Mouse (Mus musculus) adrenal gland, adult 8-10 months (tissue): ENCODE results near the gene Nr1d1. TPM values are rescaled to one million over a fixed set of nuclear protein-coding genes. Genes with fewer than 3 reads are reported as not detected.
"Not testable (repeated sequence)": the region's sequence is repeated elsewhere in the genome, so short reads cannot be mapped to it uniquely, and the experiment has no call there.

ENCODE experiments used
- DNase-seq: peaks from one replicate; pipeline ENCODE4 v3.0.0; 2022
- total RNA-seq, 4 experiments: library from RNA; stranded (reverse); gene quantifications; 2 replicates each; pipeline ENCODE4 v1.2.4; 2022

Gene Nr1d1
- total RNA-seq, 4 experiments from 2014 or later = 140 to 286 (median 201) TPM

DNA sequence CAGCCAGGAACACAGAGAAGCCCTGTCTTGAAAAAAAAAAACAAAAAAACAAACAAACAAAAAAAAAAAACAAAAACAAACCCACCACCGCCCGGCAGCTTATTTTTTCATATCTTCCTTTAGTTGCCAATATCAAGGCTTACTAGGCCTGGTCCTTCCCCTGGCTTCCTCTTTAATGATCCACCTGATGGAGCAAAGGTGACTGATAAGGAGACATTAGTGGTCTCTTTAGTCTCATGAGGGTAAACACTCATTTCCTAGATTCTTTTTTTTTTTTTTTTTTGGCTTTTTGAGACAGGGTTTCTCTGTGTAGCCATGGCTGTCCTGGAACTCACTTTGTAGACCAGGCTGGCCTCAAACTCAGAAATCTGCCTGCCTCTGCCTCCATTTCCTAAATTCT lies 37.9 kb downstream of the Nr1d1 start:
- not testable (repeated sequence) for DNase-seq

DNA sequence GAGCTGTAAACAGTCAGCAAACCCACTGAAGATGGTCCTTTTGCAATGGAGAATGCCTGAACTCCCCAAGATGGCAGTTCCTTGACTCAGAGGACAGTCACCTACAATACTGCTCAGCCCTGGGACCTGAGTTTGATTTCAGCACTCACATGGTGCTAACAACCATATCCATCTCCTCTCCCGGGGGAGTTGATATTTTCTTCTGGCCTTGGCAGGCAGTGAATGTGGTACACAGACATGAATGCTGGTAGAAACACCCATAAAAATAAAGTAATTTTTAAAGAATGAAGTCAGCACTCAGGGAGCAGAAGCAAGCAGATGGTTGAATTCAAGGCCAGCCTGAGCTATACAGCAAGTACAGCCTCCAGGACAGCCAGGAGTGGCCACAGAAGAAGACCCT lies 39.0 kb downstream of the Nr1d1 start:
- no peak for DNase-seq

DNA sequence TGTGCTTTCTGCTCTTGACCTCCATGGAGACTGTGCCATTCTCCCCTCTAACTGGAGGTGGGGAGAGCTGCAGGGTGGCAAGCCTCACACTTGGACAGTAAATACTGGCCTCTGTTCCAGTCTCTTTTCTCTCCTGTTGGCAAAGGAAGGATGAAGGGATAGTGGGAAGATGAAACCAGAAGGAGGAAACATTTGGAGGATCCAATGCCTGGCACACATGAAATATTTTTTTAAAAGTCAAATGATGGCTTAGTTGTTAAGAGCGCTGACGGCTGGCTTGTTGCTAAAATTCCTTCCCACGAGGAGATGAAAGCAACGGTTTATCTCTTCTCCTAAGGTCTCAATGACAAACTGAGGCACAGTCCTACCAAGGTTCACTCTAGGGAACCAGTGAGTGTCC lies 40.0 kb downstream of the Nr1d1 start:
- no peak for DNase-seq

DNA sequence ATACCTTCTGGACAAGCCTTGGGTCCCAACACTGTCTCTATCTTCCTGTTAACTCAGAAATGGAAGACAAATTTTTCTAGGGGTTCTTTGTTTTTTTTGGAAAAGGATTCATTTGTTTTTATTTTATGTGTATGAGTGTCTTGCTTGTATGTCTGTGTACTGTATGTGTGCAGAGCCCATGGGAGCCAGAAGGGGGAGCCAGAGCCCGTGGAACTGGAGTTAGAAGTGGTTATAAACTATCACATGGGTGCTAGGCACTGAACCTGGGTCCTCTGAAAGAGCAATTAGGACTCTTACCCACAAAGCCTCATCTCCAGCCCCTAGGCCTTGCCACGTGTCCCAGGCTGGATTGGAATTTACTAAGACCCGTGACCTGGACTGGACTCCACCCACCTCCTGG lies 41.1 kb downstream of the Nr1d1 start:
- DNase-seq = no peak

DNA sequence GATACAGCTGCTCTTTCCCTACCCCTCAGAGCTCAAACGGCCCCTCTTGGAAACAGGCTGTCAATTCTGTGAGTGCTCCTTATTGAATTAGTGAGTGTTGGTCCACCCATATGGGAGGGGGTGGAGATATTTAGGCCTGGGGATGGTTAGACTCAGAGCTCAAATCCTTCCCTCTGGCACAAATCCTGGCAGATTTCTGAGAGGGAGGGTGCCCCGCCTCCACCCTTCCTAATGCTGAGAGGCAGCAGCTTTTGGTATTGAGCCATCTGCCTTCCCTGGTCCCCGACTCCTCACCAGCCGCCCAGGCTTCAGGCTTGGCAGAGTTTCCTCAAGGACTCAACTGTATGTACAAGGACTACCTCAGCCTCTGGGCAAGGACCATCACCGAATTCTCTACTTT lies 44.0 kb downstream of the Nr1d1 start:
- no peak for DNase-seq

DNA sequence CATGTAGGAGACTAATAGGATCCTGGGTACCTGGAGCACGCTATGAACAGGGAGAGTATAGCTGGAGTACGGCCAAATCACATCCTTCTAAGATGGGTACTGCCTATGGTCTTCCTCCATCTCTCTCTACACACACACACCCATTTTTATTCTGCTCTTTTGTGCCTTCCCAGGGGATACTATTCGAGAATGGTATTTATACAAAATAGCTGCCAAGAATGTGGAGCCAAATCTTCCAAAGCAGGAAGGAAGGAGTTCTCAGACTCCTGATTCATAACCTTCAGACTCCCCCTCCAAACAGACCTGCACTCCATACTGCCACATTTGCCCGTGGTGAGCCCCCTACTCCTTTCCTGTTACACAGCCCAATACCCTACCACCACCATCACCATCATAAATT lies 44.4 kb downstream of the Nr1d1 start:
- DNase-seq = no peak

DNA sequence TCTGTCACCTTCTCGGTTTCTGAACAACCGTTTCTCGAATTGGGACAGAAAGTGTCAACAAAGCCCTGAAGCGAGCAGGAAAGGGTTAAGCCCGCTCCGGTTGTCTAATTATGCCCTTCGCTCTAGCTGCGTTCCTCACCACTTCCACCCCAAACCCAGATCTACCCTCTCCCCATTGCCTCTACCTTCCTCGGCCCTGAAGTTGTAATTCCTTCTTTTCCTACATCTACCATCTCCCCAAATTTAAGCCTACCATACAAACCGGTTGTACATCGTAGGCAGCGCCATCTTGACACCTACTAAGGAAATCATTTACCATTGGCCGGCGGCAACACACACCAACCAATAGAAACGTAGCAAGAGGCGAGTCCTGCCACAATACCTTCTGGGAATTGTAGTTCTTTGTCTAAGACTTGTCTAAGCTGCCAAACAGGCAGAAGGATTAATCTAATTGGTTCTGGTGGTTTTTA lies 46.0 kb downstream of the Nr1d1 start, which contains the start of gene Med24:
Gene Med24 (minus strand): TSS at position 317 of the 470 bp plus-strand sequence.
- DNase-seq = peak; percentile 88

DNA sequence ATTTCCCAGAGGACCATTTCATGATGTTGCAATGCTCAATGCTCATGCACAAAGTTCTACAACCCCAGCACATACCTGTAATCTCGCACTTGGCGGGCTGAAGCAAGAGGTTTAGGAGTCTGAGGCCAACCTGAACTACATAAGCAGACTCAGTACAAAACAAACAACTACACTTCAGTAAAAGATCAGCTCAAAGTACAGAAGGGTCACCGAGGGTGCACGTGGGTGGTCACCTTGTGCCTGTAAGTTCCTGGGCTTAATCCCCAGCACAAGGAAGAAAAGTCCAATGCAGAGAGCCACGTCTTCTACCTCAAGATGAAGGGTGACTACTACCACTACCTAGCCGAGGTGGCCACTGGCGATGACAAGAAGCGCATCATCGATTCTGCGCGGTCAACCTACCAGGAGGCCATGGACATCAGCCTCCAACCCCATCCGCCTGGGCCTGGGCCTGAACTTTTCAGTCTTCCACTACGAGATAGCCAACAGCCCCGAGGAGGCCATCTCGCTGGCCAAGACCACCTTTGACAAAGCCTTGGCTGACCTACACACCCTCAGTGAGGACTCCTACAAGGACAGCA lies 49.1 kb downstream of the Nr1d1 start:
- DNase-seq = no peak

DNA sequence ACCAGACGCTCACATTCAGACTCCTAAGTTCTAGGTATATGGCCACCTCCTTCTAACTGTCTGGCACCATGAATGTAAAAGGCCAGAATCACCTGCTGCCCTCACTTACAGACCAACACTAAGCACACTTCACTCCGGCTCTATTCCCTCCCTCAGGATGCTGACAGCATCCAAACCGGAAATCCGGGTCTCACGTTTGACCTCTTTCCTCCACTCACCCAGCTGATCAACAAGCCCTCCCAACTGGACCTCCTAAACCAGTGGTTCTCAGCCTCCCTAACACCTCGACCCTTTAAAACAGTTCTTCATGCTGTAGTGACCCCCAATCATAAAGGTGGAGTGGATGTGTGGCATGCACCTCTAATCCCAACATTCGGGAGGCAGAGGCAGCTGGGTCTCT lies 52.0 kb downstream of the Nr1d1 start:
- no peak for DNase-seq

DNA sequence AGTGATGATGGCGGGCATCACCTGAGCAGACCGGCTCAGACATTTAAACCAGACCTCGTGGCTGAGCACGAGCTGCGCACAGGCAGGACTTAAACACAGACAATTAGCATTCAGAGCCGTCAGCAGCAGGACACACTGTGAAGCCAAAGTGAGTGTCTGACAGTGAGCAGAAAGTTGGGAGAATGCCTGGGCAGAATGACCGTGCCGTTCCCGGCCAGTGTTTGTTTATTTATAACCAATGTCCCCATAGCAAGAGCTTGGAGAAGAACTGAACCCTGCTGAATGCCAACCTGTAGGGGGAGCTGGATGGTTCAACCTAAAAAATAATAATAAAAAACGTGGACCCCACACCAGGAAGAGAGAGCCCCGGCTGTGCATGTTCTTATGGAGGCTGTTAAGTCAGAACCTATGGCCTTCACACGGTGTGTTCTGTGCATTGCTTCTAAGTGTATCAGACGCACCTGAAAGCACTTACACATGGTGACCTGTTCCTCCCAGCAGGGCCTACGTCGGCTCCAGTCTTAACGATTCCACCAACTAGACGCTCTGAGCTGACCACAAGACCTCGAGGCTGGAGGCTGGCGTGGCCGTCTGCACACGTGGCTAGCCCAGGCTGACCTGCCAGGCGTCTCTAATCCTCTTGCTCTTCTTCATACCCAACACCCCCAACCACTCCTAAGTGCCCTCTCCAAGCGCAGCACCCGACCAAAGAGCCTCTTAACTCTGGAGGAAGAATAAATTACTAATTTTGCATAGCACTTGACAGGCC lies 53.5 kb downstream of the Nr1d1 start:
- no peak for DNase-seq

DNA sequence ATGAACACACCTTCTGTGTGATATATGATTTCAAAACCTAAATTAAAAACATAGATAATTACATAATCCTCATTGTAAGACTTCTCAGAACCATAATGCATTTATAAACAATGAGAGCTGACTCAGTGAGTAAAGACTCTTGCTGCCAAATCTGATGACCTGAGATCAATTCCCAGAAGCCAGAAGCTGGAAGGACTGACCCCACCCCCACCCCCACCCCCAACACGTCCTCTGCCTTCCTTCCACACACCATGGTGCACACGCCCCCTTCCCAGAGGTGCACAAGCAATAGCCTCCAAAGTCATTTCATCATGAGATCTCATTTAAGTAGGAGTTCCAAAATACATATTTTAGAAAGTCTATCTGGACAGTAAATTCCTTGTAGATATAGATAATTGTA lies 54.4 kb downstream of the Nr1d1 start:
- DNase-seq = no peak

Other genes with a start within 250 kb of the Nr1d1 start
- gene Ikzf3, start 229.3 kb downstream of the Nr1d1 start, total RNA-seq = 1 to 10 TPM in 1 of 4 experiments, under 1 TPM in 3; 0.49 to 1.0 (median 0.75) TPM
- gene Zpbp2, start 224.2 kb downstream of the Nr1d1 start, total RNA-seq = 1 to 10 TPM in 1 of 4 experiments, under 1 TPM in 2, not detected in 1; 0.51 to 1.1 (median 0.74) TPM
- 100 to 1,000 TPM; 102 to 147 (median 129) TPM for gene Ormdl3, start 188.0 kb downstream of the Nr1d1 start, total RNA-seq
- gene Lrrc3c, start 177.0 kb downstream of the Nr1d1 start, total RNA-seq = not detected
- 10 to 100 TPM; 12.6 to 16.2 (median 14.5) TPM for gene Gm12355, start 149.7 kb downstream of the Nr1d1 start, total RNA-seq
- gene Gsdma3, start 149.0 kb downstream of the Nr1d1 start, total RNA-seq = 10 to 100 TPM in 1 of 4 experiments, 1 to 10 TPM in 3; 1.5 to 14.3 (median 4.9) TPM
- gene Gsdma2, start 128.6 kb downstream of the Nr1d1 start, total RNA-seq = under 1 TPM in 1 of 4 experiments, not detected in 3; 0.63 TPM
- not detected for gene Gsdma, start 111.0 kb downstream of the Nr1d1 start, total RNA-seq
- gene Psmd3, start 92.8 kb downstream of the Nr1d1 start, total RNA-seq = 100 to 1,000 TPM; 115 to 121 (median 117) TPM
- gene Csf3, start 74.1 kb downstream of the Nr1d1 start, total RNA-seq = not detected
- 10 to 100 TPM; 47.7 to 63.3 (median 55.7) TPM for gene Med24, start 45.9 kb downstream of the Nr1d1 start, total RNA-seq
- gene Thra, start 34.7 kb downstream of the Nr1d1 start, total RNA-seq = 100 to 1,000 TPM in 1 of 4 experiments, 10 to 100 TPM in 3; 67.1 to 111 (median 82.9) TPM
- 10 to 100 TPM; 93.5 to 98.5 (median 93.7) TPM for gene Msl1, start 20.2 kb upstream of the Nr1d1 start, total RNA-seq
- 10 to 100 TPM; 34.3 to 47.2 (median 41.6) TPM for gene Casc3, start 29.6 kb upstream of the Nr1d1 start, total RNA-seq
- 1 to 10 TPM in 2 of 4 experiments, under 1 TPM in 2; 0.55 to 1.8 (median 1.0) TPM for gene Rapgefl1, start 61.5 kb upstream of the Nr1d1 start, total RNA-seq
- 10 to 100 TPM; 20.4 to 26.7 (median 23.5) TPM for gene Wipf2, start 88.3 kb upstream of the Nr1d1 start, total RNA-seq
- gene Cdc6, start 132.5 kb upstream of the Nr1d1 start, total RNA-seq = under 1 TPM; 0.20 to 0.95 (median 0.72) TPM
- 10 to 100 TPM; 21.3 to 36.8 (median 30.8) TPM for gene Rara, start 152.5 kb upstream of the Nr1d1 start, total RNA-seq
- gene Gjd3, start 207.7 kb upstream of the Nr1d1 start, total RNA-seq = not detected
- gene Top2a, start 248.9 kb upstream of the Nr1d1 start, total RNA-seq = 1 to 10 TPM; 3.1 to 8.3 (median 6.1) TPM